Mouse (Mus musculus): Measurements from ENCODE around the gene Parp4.
A peak's percentile ranks its signal among the peaks of the same experiment; 100 is the strongest.

Parp4 gene

GRCm38 (mm10) chr14:56613212-56613611 is 37.8 kb downstream of the Parp4 start:
- DNase-seq (ENCODE audit: low spot score), result no peak

- no peak for DNase-seq (ENCODE audit: low spot score)
Measured at GRCm38 (mm10) chr14:56617470-56617869, 42.1 kb downstream of the Parp4 start.

GRCm38 (mm10) chr14:56620425-56620824 is 45.0 kb downstream of the Parp4 start:
- DNase-seq (ENCODE audit: low spot score), result no peak

- no peak for DNase-seq (ENCODE audit: low spot score)
Measured at GRCm38 (mm10) chr14:56626202-56626601, 50.8 kb downstream of the Parp4 start.

GRCm38 (mm10) chr14:56628336-56628735 is 52.9 kb downstream of the Parp4 start:
- DNase-seq (ENCODE audit: low spot score), result no peak

DNA sequence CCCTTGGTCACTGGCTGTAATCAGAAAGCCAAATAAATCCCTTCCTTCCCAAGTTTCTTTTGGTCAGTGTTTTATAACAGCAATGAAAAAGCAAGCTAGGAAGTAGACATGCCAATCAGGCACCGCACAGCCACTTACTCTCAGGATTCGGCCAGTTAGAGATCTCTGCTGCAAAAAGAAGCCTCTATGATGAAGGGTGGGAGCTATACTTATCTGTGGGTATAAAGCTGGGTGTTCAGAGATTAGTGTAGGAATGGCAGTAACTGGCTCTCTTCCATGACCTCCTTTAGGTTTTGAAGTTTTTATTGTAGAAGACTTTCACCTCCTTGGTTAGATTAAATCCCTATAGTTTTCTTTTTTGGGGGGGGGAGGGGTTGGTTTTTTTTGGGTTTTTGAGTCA is 55.7 kb downstream of the Parp4 start:
- no peak for DNase-seq (ENCODE audit: low spot score)

- DNase-seq (ENCODE audit: low spot score), result no peak
Measured at GRCm38 (mm10) chr14:56647206-56647605, 71.8 kb downstream of the Parp4 start.

DNA sequence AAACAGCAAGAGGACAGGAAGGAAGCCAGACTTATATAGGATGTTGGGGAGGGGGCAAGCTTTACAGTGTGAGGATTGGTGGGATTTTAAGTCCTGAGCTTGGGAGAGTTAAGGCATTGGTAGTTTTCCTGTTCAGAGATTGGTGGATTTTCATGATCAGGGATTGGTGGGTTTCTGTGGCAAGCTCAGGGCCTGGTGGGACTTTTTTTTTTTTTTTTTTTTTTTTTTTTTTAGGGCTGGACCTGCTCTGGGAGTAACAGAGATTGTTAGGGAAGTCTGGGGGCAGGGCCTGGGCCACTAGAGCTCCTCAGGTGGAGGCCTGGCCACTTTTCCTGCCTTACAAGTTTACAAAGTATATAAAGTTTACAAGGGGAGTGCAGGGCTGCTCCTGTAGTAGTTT is 74.0 kb downstream of the Parp4 start:
- no peak for DNase-seq (ENCODE audit: low spot score)

DNA sequence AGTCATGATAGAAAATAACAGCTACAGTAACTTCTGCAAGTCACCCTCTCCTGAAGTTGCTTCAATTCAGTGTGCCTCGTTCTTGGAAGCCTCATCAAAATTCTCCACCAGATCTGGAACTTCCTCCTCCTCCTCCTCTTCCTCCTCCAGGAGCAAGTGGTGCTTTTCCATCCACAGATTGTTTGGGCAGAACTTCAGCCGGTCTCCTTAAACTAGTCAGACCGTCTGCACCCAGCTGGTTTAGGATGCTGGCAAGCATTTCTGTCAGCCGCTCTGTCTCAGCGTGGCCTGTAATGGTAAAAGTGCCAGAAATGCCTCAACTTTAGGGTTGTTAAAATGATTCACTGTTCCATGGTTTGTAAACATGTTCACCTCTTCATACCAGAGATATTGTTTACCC is 90.2 kb downstream of the Parp4 start:
- DNase-seq (ENCODE audit: low spot score), result no peak

DNA sequence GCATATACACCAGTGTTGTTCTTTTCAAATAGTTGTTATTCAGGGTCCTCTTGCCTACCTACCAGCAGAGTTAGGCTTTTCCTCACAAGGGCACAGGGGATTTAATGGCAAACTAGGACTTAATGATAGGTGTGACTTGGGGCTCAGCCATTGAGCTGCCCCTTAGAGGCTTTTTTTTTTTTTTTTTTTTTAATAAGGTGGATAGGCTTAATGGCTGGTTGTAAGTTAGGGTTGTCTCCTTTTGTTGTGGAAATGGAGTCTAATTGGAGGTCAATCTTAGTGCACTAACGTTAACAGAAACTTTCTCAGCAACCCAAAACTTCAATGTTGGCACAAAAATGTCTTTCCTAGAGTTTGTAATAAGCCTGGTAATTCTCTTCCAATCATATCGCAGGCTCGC is 91.5 kb downstream of the Parp4 start:
- no peak for DNase-seq (ENCODE audit: low spot score)

GRCm38 (mm10) chr14:56667969-56668802 is 92.8 kb downstream of the Parp4 start, which contains the start of gene Mphosph8:
Gene Mphosph8 (plus strand): TSS chr14:56668248.
- peak; percentile 98 for DNase-seq (ENCODE audit: low spot score)

DNA sequence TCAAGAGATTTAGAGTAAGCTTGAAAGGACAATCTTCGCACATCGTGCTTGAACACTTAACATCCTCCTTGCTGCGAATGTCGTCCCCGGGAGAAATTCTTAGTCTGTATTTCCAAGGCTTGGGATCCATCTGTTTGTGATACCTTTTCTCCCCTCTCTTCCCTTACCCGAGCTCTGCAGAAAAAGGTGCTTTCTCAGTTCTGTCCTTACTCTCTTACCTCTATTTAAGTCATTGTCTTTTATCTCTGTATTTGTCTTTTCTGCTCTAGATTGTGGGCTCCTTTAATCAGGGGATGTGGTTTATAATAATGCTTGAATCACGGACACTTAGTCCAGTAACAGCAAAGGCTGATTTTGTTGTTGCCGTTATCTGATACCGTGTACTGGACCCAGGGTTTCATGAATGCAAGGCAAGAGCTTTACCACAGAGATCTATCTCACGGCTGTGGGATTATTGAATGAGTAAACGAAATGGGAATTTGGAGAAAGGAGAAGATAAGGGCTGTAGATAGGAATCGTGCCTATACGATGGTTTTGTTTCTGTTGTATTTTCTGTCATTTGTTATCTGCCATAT is 93.7 kb downstream of the Parp4 start:
- no peak for DNase-seq (ENCODE audit: low spot score)

GRCm38 (mm10) chr14:56685426-56685825 is 110.0 kb downstream of the Parp4 start:
- DNase-seq (ENCODE audit: low spot score), result no peak

- no peak for DNase-seq (ENCODE audit: low spot score)
Measured at GRCm38 (mm10) chr14:56689116-56689515, 113.7 kb downstream of the Parp4 start.

DNA sequence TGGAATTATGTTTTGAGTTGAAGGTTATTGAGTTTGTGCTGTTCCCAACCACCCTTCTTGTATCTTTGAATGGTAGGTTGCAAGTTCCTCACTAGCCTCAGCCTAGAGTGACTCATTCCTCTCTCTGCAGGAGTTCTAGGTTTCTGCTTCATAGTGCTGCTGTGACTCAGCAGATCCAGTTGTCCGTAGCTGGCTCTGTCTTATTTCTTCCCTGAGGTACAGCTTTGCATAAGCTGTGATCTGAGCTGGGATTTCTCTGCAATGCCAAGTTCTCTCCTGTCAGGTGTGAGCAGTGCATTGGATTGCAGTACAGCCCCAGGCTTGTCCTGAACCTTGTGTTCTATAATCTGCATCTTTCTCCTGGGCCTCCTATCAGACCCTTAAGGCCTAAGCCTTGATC is 114.3 kb downstream of the Parp4 start:
- DNase-seq (ENCODE audit: low spot score), result no peak

- DNase-seq (ENCODE audit: low spot score), result no peak
Measured at GRCm38 (mm10) chr14:56695495-56695894, 120.1 kb downstream of the Parp4 start.

DNA sequence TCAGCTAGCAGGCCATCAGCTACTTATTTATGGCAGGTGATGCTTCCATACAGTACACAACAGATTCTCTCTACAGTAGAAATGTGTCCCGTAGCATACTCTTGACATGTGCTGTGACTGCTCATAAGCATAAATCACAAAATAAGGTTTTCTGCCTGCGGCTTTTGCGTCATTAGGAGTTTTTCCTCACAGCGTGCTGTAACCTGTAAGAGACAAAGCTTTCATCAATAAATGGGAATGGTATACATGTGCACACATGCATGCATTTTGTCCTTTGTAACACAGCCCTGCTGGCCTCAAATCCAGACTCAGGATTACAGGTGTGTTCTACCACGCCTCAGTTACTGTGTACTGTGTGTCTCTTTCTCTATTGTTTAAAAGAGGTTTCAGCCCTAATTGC is 122.4 kb downstream of the Parp4 start:
- DNase-seq (ENCODE audit: low spot score), result no peak

DNA sequence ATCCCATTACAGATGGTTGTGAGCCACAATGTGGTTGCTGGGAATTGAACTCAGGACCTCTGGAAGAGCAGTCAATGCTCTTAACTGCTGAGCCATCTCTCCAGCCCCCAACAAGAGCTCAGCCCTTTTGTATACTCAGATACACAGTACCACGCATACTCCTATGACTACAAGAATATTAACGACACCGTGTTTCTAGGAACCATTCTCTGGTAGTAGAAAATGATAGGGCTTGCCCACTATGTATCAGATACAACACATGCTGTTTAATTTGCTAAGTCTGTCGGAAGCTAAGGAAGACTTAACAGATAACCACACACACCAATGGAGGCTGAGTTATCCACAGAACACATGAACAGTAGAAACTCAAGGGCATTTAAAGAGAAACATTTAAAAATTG is 127.2 kb downstream of the Parp4 start:
- DNase-seq (ENCODE audit: low spot score), result no peak

- no peak for DNase-seq (ENCODE audit: low spot score)
Measured at GRCm38 (mm10) chr14:56705687-56706086, 130.3 kb downstream of the Parp4 start.
